Mouse (Mus musculus): Measurements from ENCODE around the gene Cers2.
A peak's percentile ranks its signal among the peaks of the same experiment; 100 is the strongest.

Gene Cers2

GRCm38 (mm10) chr3:95314486-95315093 is at the start of gene Cers2:
TSS of gene Cers2 (plus strand) at chr3:95314791.
- no peak for DNase-seq

- no peak for DNase-seq
Measured at GRCm38 (mm10) chr3:95266052-95266451, 48.5 kb upstream of the Cers2 start.

- DNase-seq = no peak
Measured at GRCm38 (mm10) chr3:95267855-95268254, 46.7 kb upstream of the Cers2 start.

GRCm38 (mm10) chr3:95269789-95270188 is 44.8 kb upstream of the Cers2 start:
- DNase-seq = no peak

GRCm38 (mm10) chr3:95270766-95271364 is 43.7 kb upstream of the Cers2 start:
- DNase-seq = no peak

GRCm38 (mm10) chr3:95273471-95273870 is 41.1 kb upstream of the Cers2 start:
- DNase-seq = peak; percentile 91 to 97

- no peak for DNase-seq
Measured at GRCm38 (mm10) chr3:95274453-95274852, 40.1 kb upstream of the Cers2 start.

- no peak for DNase-seq
Measured at GRCm38 (mm10) chr3:95275161-95275560, 39.4 kb upstream of the Cers2 start.

GRCm38 (mm10) chr3:95276428-95276934 is 38.1 kb upstream of the Cers2 start:
- DNase-seq = no peak

GRCm38 (mm10) chr3:95277149-95277551 is 37.4 kb upstream of the Cers2 start:
- DNase-seq = no peak

- DNase-seq = peak in 1 of 2 experiments; percentile 56
Measured at GRCm38 (mm10) chr3:95280747-95281146, 33.8 kb upstream of the Cers2 start.

GRCm38 (mm10) chr3:95281216-95282126 is 33.1 kb upstream of the Cers2 start, which contains the start of the genes Mindy1 and Prune1:
TSS of gene Mindy1 (plus strand) at chr3:95281345.
TSS of gene Prune1 (minus strand) at chr3:95282076.
- DNase-seq = peak; percentile 99 to 100

GRCm38 (mm10) chr3:95282381-95282864 is 32.2 kb upstream of the Cers2 start:
- DNase-seq = no peak

- peak; percentile 84 to 85 for DNase-seq
Measured at GRCm38 (mm10) chr3:95282865-95283588, 31.6 kb upstream of the Cers2 start.

- no peak for DNase-seq
Measured at GRCm38 (mm10) chr3:95283589-95283941, 31.0 kb upstream of the Cers2 start.

GRCm38 (mm10) chr3:95284062-95284461 is 30.5 kb upstream of the Cers2 start:
- DNase-seq = no peak

- DNase-seq = no peak
Measured at GRCm38 (mm10) chr3:95284501-95285281, 29.9 kb upstream of the Cers2 start.

GRCm38 (mm10) chr3:95285390-95285789 is 29.2 kb upstream of the Cers2 start:
- no peak for DNase-seq

GRCm38 (mm10) chr3:95286011-95286410 is 28.6 kb upstream of the Cers2 start:
- no peak for DNase-seq

- DNase-seq = no peak
Measured at GRCm38 (mm10) chr3:95286510-95286909, 28.1 kb upstream of the Cers2 start.

GRCm38 (mm10) chr3:95287541-95287940 is 27.1 kb upstream of the Cers2 start:
- DNase-seq = no peak

GRCm38 (mm10) chr3:95289419-95289818 is 25.2 kb upstream of the Cers2 start:
- DNase-seq = peak; percentile 78 to 85

Measured in cerebellum, adult 18-20 months (tissue).